Mouse (Mus musculus) G1E-ER4 (cell line): ENCODE measurements around the gene Ppdpf. TPM values are rescaled to one million over a fixed set of nuclear protein-coding genes. Genes with fewer than 3 reads are reported as not detected.

Experiments used
- GATA1 ChIP-seq: IDR thresholded peaks from one replicate; pipeline ENCODE4 v1.8.0; 2012; ENCODE audit warnings: low read length, inconsistent platforms
- polyA plus RNA-seq: library from polyadenylated mRNA; stranded (reverse); fragments of >175 nt; gene quantifications from 2 replicates; pipeline ENCODE4 v1.2.3, GENCODE M21; 2012

Gene Ppdpf
- polyA plus RNA-seq, 1 experiment = 260 TPM

DNA sequence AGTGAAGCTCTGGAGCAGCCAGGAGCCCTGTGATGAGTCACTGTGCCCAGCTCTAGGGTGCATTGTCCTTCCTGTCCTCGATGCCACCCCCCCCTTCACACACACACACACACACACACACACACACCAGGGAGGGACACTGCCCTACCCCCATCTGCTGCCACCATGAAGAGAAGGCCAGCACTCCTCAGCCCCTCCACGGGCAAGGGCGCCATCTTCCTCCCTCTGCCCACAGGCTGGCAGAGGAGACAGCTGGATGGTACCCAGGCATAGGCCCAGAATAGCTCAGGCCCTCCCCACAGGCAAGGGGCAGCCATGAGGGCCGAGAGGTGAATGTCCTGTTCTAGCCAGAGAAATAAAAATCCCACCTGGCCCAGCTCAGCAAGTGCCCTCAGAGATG, 31.2 kb upstream of the Ppdpf start:
- no peak for TF ChIP-seq GATA1

DNA sequence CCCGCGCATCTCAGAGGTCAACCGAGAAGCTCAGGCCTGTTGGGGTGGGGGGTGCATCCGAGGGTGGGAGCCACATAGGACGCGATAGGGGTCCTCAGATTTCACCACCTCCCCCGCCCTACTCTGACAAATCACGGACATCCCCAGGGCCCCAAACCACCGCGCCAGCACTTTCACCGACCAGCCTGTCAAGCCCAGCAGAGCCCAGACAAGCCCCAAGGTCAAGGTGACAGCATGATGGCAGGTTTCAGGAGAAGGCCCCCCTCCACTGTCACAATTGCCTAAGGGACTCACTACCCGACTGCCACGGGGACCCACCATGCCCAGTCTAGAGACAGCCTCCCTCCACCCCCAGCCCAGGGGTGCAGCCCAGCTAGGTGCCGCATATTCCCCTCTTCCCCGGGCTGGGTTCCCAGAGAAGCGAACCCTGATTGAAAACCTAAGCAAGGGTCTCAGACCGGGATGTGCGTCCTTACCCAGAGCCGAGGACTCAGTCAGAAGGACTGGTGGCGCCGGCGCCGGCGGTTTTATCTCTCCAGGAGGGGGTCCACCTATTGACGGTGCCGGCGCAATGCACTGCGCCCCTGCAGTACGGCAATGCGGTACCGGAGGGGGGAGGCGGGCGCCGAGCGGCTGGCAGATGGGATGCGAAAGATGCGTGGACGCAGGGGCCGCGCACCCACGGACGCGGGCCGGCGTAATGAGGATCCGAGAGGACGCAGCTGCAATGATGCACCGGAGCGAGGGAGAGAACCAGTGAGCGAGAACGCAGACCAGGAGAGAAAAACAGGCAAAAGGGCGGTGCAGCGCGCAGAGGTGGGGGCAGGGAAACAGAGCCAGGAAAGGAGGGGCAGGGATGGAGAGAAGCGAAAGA, 30.6 kb upstream of the Ppdpf start, which contains the start of gene Eef1a2:
TSS of gene Eef1a2 (minus strand) at position 767 of the 874 bp plus-strand sequence.
- no peak for TF ChIP-seq GATA1

DNA sequence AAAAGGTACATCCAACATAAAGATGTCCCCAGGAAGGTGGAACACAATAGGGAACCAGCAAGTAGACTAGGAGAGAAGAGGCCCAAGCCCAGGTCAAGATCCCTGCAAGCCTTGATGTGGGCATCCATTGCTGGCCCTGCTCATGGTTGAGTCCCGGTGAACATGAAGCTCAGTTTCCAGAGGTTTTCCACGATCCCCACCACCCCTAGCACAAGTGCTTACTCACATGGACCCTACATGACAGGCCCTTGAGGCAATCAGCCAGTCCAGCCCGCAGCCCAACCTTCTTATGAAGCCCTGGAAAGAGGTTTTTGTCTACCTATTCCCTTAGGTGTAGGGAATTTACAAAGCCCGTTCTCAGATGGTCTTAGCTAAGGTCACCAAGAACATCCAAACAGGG, 29.9 kb upstream of the Ppdpf start:
- TF ChIP-seq GATA1 = no peak

GRCm38 (mm10) chr2:181157716-181158302, 29.2 kb upstream of the Ppdpf start:
- no peak for TF ChIP-seq GATA1

DNA sequence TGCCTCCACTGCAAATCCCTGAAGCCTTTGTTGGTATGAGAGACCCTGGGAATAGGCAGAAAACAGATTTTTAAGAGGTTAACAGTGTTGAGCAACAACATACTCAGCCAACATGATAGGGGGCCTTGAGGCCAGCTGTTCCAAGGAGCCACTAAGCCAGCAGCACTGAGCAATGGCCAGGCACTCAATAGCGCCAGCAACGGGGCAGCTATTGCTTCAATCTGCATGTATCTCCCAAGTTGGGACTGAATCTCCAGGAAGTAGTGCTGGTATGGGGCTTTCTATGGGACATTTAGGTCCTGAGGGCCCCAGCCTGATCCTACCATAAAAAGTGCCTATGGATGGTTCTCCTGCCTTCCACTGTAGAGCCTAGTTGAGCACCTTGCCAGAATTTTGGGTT, 28.6 kb upstream of the Ppdpf start:
- no peak for TF ChIP-seq GATA1

GRCm38 (mm10) chr2:181159091-181159514, 27.9 kb upstream of the Ppdpf start:
- no peak for TF ChIP-seq GATA1

- no peak for TF ChIP-seq GATA1
These were observed 27.3 kb upstream of the Ppdpf start for GRCm38 (mm10) chr2:181159771-181160170.

DNA sequence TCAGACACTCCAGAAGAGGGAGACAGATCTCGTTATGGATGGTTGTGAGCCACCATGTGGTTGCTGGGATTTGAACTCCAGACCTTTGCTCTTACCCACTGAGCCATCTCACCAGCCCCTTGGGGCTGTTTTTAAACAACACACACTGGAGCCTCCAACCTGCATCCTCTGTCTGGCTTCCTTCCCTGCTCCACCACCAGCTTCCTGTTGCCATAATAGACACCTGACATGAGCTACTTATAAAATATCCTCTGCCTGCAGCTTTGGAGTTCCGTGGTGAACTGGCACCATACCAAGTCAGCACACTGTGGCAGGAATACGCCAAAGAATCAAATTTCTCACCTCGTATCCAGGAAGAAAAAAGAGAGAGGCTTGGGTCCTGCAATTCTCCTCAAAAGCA, 26.2 kb upstream of the Ppdpf start:
- TF ChIP-seq GATA1 = no peak

GRCm38 (mm10) chr2:181166469-181166868, 20.6 kb upstream of the Ppdpf start:
- no peak for TF ChIP-seq GATA1

DNA sequence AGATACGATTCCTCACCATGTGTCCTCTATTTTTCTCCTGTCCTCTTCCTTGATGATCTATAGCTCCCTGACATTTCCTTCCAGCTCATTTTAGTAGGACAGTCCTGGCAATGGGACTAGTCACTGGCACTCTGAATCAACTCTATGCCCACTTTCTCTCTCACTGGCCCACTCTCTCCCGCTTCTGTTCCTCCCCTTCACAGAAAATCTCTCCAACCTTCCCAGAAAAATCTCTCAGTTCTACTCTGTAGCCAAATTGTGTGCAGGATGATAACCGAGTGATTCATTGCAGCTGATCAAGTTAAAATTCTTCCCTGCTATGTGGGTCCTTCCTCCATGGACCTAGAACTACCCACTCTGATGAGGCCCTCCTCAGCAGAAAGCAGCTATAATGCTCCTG, 12.4 kb upstream of the Ppdpf start:
- TF ChIP-seq GATA1 = no peak

GRCm38 (mm10) chr2:181178015-181178414, 9.0 kb upstream of the Ppdpf start:
- TF ChIP-seq GATA1 = no peak

DNA sequence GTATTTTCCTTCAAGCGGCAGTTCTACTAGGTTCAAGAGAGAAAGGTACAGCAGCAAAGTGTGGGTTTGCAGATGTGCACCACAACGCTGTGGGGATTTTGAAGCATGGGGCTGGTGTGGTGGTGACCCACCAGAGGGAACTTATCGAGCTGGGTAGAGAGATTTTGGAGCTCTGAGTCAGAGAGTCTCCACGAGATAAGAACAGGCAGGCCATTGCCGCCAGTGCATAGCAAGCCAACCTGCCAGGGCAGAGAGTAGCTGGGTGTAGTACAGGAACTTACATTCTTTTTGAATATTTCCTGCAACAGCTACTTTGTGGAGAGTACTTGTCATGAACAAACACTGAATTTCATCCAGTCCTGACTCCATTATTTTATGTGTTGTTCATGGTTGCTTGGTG, 8.6 kb upstream of the Ppdpf start:
- no peak for TF ChIP-seq GATA1

- no peak for TF ChIP-seq GATA1
These were observed 6.1 kb upstream of the Ppdpf start for GRCm38 (mm10) chr2:181180898-181181297.

- TF ChIP-seq GATA1 = no peak
These were observed 412 bp upstream of the Ppdpf start for GRCm38 (mm10) chr2:181186635-181187034.

DNA sequence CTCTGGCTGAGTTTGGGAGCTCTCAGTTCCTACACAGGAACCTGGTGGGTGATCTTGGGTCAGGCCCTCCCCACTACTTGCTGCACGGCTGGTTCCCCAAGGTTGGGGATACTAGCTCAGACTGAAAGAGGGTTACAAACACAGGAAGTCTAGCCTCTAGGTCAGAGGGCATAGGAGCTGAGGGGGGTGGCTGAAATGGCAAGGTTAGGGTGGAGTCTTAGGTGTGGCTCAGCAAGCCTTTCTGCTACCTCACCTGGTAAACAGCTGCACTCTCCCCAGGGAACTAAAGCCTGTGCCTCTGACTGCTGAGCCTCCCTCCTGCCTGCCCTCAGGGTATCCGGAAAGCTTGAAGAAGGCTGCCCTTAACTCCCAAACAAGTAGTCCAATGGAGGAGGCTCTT, 1.6 kb downstream of the Ppdpf start:
- no peak for TF ChIP-seq GATA1

GRCm38 (mm10) chr2:181189321-181189720, 2.3 kb downstream of the Ppdpf start:
- no peak for TF ChIP-seq GATA1

- no peak for TF ChIP-seq GATA1
These were observed 4.9 kb downstream of the Ppdpf start for GRCm38 (mm10) chr2:181191936-181192335.
